Mouse (Mus musculus) ES-E14 (cell line): ENCODE data around the gene Akr1b10. TPM values are rescaled to one million over a fixed set of nuclear protein-coding genes. Genes with fewer than 3 reads are reported as not detected.

Experiments
- DNase-seq: peaks from one replicate; pipeline ENCODE4 v3.0.0-alpha.2; 2013; ENCODE audit warnings: low read depth, low spot score
- H3K27ac ChIP-seq: 2 replicates; pipeline ENCODE4 v1.5.1; 2012; ENCODE audit warnings: low read depth, mild to moderate bottlenecking, low read length, moderate library complexity, mixed read lengths; ENCODE audit not compliant: poor library complexity, insufficient read depth, severe bottlenecking
- H3K36me3 ChIP-seq: 2 replicates; pipeline ENCODE4 v1.6.1; 2012; ENCODE audit warnings: mild to moderate bottlenecking, low read length, moderate library complexity, mixed read lengths; ENCODE audit not compliant: control insufficient read depth, poor library complexity, insufficient read depth, severe bottlenecking
- H3K4me1 ChIP-seq, 2 experiments: fragments of 150-350 bp in 1 of 2; sonication (generic) in 1 of 2; 2 replicates each; pipeline ENCODE4 v1.6.1; 2012; ENCODE audit warnings: low read length in 2 of 2, mild to moderate bottlenecking in 1 of 2, mixed read lengths in 1 of 2; ENCODE audit not compliant: control insufficient read depth in 2 of 2, insufficient read depth in 2 of 2, poor library complexity in 1 of 2
- H3K4me3 ChIP-seq, 2 experiments: fragments of 150-350 bp in 1 of 2; sonication (generic) in 1 of 2; 2 replicates each; pipeline ENCODE4 v1.5.1; 2012; ENCODE audit warnings: low read length in 2 of 2, low read depth in 1 of 2, mild to moderate bottlenecking in 1 of 2, mixed read lengths in 1 of 2; ENCODE audit not compliant: insufficient read depth in 1 of 2, poor library complexity in 1 of 2, severe bottlenecking in 1 of 2
- H3K9ac ChIP-seq: 2 replicates; pipeline ENCODE4 v1.6.1; 2012; ENCODE audit warnings: low read depth, mild to moderate bottlenecking, low read length, mixed read lengths; ENCODE audit not compliant: poor library complexity, insufficient read depth, severe bottlenecking
- H3K9me3 ChIP-seq: fragments of 150-350 bp; sonication (generic); 2 replicates; pipeline ENCODE4 v1.6.1; 2012; ENCODE audit warnings: low read depth, mild to moderate bottlenecking, low read length; ENCODE audit not compliant: control insufficient read depth, insufficient read depth
- CHD2 ChIP-seq: IDR thresholded peaks from 2 replicates; pipeline ENCODE4 v1.6.1; 2014; ENCODE audit warnings: mild to moderate bottlenecking, low read depth, low read length, inconsistent platforms
- HCFC1 ChIP-seq: IDR thresholded peaks from 2 replicates; pipeline ENCODE4 v1.6.1; 2012; ENCODE audit warnings: low read length, inconsistent platforms, borderline replicate concordance; ENCODE audit not compliant: insufficient read depth
- MAFK ChIP-seq: IDR thresholded peaks from 2 replicates; pipeline ENCODE4 v1.6.1; 2014; ENCODE audit warnings: mild to moderate bottlenecking, low read depth, low read length, inconsistent platforms; ENCODE audit not compliant: insufficient read depth
- ZC3H11A ChIP-seq: IDR thresholded peaks from 2 replicates; pipeline ENCODE4 v1.6.1; 2012; ENCODE audit warnings: low read depth, mild to moderate bottlenecking, inconsistent platforms, low read length, borderline replicate concordance
- ZNF384 ChIP-seq: IDR thresholded peaks from 2 replicates; pipeline ENCODE4 v1.6.1; 2012; ENCODE audit warnings: low read depth, low read length, inconsistent platforms
- in situ Hi-C, 2 experiments: fragments of 600-800 bp; cut with MboI; formaldehyde crosslinking; loops; one replicate each; pipeline ENCODE4 v1.15.1; 2025; ENCODE audit warnings: low sequenced_read_pairs in 2 of 2, inconsistent platforms in 1 of 2; ENCODE audit not compliant: unreplicated experiment in 2 of 2
- total RNA-seq: library from RNA; depleted of rRNA; stranded (reverse); fragments of 300-350 nt; gene quantifications from 2 replicates; pipeline ENCODE4 v1.2.3, GENCODE M21; 2012

The Akr1b10 gene
- total RNA-seq, 1 experiment, result 16.2 TPM

DNA sequence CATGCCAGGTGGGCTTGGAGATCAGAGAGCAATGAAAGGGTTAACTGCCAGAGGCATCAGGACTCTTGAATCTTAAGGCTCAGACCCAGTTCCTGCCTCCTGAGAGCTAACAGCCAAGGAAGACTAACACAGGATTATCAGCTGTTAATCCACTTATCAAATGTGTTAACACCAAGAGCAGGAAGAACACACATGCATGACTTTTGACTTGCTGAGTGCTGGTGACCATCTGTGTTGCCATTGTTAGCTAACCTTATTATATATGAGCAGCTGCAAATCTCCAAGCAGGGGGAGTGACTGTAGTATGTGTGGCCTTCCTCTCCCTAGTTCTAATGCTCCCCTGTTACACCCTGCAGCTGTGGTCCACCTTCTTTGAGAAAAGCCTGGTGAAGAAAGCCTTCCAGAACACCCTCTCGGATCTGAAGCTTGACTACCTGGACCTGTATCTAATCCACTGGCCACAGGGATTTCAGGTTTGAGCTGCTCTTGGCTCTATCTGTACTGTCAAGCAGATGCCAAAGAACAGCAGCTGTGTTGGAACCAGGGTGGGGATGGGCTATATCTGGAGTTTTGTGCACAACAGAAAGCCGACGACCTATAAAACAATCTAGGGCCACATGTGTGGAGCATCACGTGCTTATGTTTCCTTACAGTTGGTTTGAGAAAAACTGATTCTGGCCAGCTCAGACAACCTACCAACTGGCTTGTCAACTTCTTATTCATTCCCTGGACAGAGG lies 4.6 kb downstream of the Akr1b10 start:
- H3K9ac ChIP-seq, result no peak overlapping the region
- TF ChIP-seq MAFK (no peak), HCFC1 (no peak), CHD2 (no peak), ZNF384 (no peak), ZC3H11A (no peak)
- in situ Hi-C loops, result no loop called here
- H3K27ac ChIP-seq, result no peak overlapping the region
- no peaks in the 10 kb centered on the region for H3K4me1 ChIP-seq
- no peak for DNase-seq
- peaks cover 7% of the 10 kb centered on the region; the same call in 1 of the 2 replicates for H3K36me3 ChIP-seq
- no peaks in the 10 kb centered on the region for H3K9me3 ChIP-seq
- no peak overlapping the region for H3K4me3 ChIP-seq

DNA sequence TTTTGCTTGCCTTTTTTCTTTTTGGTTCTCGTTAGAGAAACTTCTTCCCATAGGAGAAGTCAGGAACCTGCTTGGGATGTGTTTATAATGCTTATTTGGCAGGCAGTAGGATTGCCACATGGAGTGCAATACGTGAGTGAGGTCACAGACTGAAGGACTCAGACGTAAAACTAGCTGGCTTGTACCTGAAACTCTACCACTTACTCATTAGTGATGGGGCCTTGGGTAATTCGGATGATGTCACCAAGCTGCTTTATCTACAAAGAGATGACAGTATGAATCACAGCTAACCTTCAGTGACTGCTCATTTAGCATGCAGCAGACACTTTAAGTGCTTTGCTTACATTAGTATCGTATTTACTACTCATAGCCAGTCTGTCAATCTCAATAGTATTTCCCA lies 11.9 kb downstream of the Akr1b10 start:
- no peak for DNase-seq
- Histone ChIP-seq H3K4me1 (peaks cover 0 to 3% of the 10 kb centered on the region in 2 experiments), H3K9ac (no peak overlapping the region), H3K27ac (no peak overlapping the region), H3K4me3 (no peak overlapping the region), H3K36me3 (peaks cover 7% of the 10 kb centered on the region; the same call in 1 of the 2 replicates), H3K9me3 (no peaks in the 10 kb centered on the region)
- in situ Hi-C loops, result no loop called here
- TF ChIP-seq ZC3H11A (no peak), HCFC1 (no peak), CHD2 (no peak), ZNF384 (no peak), MAFK (no peak)

DNA sequence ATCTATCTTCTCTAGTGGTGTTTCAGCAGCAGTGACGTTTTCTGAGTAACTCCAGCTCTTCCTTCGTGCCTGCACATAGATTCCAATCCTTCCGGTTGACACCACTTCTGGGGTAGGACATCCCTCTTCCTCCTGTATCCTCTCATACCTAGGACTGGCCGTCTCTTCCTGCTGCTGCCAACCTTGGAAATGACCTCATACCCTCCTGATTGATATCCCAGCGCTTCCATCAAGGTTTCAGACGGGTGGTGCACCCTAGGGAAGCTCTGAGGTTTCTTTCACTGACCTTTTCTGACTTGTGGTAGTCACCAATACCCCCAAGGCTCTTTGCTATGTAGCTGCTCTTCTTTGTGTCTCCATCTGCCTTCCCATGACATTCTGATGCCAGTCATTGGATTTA lies 14.4 kb downstream of the Akr1b10 start:
- Histone ChIP-seq H3K4me1 (peaks cover 3% of the 10 kb centered on the region in 2 experiments), H3K9ac (no peak overlapping the region), H3K27ac (no peak overlapping the region), H3K4me3 (no peak overlapping the region), H3K36me3 (peaks cover 7% of the 10 kb centered on the region; the same call in 1 of the 2 replicates), H3K9me3 (no peaks in the 10 kb centered on the region)
- no peak for TF ChIP-seq MAFK
- no peak for TF ChIP-seq HCFC1
- no peak for TF ChIP-seq CHD2
- no peak for TF ChIP-seq ZC3H11A
- TF ChIP-seq ZNF384, result no peak
- in situ Hi-C loops, result no loop called here
- DNase-seq, result no peak

DNA sequence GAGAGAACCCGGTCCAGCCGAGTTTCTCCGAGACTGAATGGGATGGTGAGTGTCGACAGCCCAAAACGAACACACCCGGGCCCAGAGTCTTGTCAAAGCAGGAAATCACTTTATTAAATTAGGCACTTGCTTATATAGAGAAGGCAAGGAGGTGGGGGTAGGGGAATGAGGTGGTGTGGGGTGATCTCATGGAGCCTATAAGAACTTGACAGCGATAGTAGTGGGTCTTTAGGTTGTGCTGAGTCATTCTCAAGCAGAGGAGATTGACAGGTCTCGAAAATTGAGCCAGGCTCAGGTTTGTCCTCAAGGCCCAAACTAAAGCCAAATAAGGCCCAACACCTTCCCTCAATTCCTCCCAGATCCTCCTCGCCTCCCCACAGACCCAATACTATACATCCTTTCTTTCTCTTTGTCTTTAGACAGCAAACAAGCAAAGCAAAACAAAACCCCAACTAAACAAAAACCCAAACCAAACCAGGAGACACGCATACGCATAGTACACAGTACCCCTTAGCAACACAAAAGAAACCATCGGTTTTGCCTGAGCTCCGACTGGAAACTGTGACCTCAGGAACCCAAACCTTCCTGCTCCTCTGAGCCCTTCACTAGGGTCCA lies 15.7 kb downstream of the Akr1b10 start:
- DNase-seq, result no peak
- Histone ChIP-seq H3K9me3 (no peaks in the 10 kb centered on the region), H3K9ac (no peak overlapping the region), H3K4me3 (no peak overlapping the region), H3K4me1 (peaks cover 3% of the 10 kb centered on the region in 2 experiments), H3K36me3 (peaks cover 7% of the 10 kb centered on the region; the same call in 1 of the 2 replicates), H3K27ac (0 out of 2 replicates have a peak overlapping the region, but pooled peaks have one; percentile 37)
- TF ChIP-seq ZNF384 (no peak), MAFK (peak; percentile 91), HCFC1 (no peak), ZC3H11A (0 out of 2 replicates have a peak, but pooled peaks have one; percentile 19), CHD2 (no peak)
- in situ Hi-C loops, result no loop called here

DNA sequence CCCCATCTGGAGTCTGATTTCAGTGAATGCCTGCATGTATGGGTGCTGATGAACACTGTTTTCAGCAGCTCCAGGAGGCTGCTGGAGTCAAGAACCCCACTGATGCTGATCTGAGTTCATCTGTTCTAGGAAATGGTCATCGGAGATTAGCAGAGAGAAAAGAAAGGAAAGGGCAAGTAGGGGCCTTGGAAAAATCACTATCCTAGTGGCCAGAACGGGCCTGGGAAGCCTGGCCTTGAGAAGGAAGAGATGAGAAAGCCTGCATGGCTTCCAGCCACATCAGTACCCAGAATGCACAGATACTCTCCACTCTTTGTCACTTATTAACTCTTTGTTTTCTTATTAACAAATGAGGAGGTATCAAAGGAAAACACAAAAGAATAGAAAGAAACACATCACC lies 16.7 kb downstream of the Akr1b10 start:
- Histone ChIP-seq H3K4me3 (no peak overlapping the region), H3K9me3 (no peaks in the 10 kb centered on the region), H3K27ac (no peak overlapping the region), H3K36me3 (peaks cover 7% of the 10 kb centered on the region; the same call in 1 of the 2 replicates), H3K9ac (no peak overlapping the region), H3K4me1 (peaks cover 3% of the 10 kb centered on the region in 2 experiments)
- in situ Hi-C loops, result no loop called here
- TF ChIP-seq ZC3H11A (no peak), HCFC1 (no peak), ZNF384 (no peak), MAFK (no peak), CHD2 (no peak)
- no peak for DNase-seq
